Mouse (Mus musculus) left cerebral cortex, adult 11 months (tissue): ENCODE data around the gene Baat.
"Not testable (repeated sequence)": the region's sequence is repeated elsewhere in the genome, so short reads cannot be mapped to it uniquely, and the experiment has no call there.

Experiments used
- DNase-seq: peaks from one replicate; pipeline ENCODE4 v3.0.0; 2022; ENCODE audit warnings: low spot score

Gene Baat

GRCm38 (mm10) chr4:49485442-49485841, 20.9 kb downstream of the Baat start:
- no peak for DNase-seq

- no peak for DNase-seq
Observed at GRCm38 (mm10) chr4:49480896-49481295, 25.5 kb downstream of the Baat start.

GRCm38 (mm10) chr4:49480104-49480760, 26.1 kb downstream of the Baat start:
- no peak for DNase-seq

- DNase-seq = not testable (repeated sequence)
Observed at GRCm38 (mm10) chr4:49479035-49479434, 27.3 kb downstream of the Baat start.

GRCm38 (mm10) chr4:49478118-49478877, 28.1 kb downstream of the Baat start:
- DNase-seq = no peak

GRCm38 (mm10) chr4:49474583-49474982, 31.8 kb downstream of the Baat start:
- DNase-seq = no peak

GRCm38 (mm10) chr4:49473435-49474100, 32.8 kb downstream of the Baat start, which contains the start of gene Acnat1:
Acnat1 (minus strand) TSS chr4:49473912.
- no peak for DNase-seq

- no peak for DNase-seq
Observed at GRCm38 (mm10) chr4:49469435-49470151, 36.8 kb downstream of the Baat start.

- DNase-seq = no peak
Observed at GRCm38 (mm10) chr4:49467360-49467759, 39.0 kb downstream of the Baat start.

GRCm38 (mm10) chr4:49456171-49456570, 50.2 kb downstream of the Baat start:
- no peak for DNase-seq

GRCm38 (mm10) chr4:49451848-49452551, 54.4 kb downstream of the Baat start:
- DNase-seq = no peak

- DNase-seq = not testable (repeated sequence)
Observed at GRCm38 (mm10) chr4:49451133-49451847, 55.1 kb downstream of the Baat start.
